ENCODE assay signal across 2 mouse cellular contexts in genomic region chr5:125387295-125387694, GRCm38 (mm10). TPM values are rescaled to one million over a fixed set of nuclear protein-coding genes. Genes with fewer than 3 reads are reported as not detected.
"Had no signal": no experiment of that assay in that cellular context is flagged by ENCODE, and none has a peak within 500 bp of the region (broad histone marks: within the 10 kb centered on the region; RNA-seq: fewer than 3 reads in every experiment).

No protein-coding gene starts in this region.

RNA-seq across cellular contexts. Expression of gene Gm10382, which starts 1.8 kb away (rescaled TPM):
- total RNA-seq: layer of hippocampus, postnatal 36 days had no signal
- polyA plus RNA-seq: large intestine, adult 2 months had no signal
